Mouse (Mus musculus): ENCODE measurements around the gene Bfsp2. TPM values are rescaled to one million over a fixed set of nuclear protein-coding genes. Genes with fewer than 3 reads are reported as not detected.

Bfsp2 gene
- total RNA-seq, 4 experiments from 2014 or later, result 3.0 to 3.6 (median 3.3) TPM

DNA sequence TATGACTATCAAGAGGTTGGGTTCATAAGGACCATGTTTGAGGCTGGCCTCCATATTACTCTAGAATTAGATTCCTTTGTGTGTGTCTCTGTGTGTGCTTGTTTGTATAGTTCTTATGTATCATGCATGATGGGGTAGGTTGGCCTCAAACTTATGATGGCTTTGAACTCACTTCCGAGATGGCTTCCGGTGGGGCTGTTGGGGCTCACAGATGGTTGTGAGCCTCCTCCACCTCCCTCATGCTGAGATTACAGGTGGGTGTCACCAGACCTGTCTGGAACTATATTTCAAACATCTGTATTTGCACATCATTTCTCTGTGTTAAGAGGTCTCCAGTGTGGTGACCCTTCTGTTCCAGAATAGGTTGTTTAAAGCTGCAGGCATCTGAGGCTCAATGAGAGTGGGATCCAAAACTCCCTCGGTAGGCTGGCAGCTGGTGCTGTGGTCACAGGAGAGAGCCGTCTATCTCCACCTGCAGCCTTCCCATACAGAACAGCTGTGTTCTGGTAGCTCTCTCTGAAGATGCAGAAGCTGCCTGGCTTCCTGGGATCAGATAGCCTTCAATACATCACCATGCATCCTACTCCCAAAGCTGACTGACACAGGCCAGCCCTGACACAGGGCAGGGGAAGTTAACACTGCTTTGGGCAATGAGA, 96.0 kb downstream of the Bfsp2 start:
- DNase-seq (ENCODE audit: low spot score in 2 of 2), result no peak

DNA sequence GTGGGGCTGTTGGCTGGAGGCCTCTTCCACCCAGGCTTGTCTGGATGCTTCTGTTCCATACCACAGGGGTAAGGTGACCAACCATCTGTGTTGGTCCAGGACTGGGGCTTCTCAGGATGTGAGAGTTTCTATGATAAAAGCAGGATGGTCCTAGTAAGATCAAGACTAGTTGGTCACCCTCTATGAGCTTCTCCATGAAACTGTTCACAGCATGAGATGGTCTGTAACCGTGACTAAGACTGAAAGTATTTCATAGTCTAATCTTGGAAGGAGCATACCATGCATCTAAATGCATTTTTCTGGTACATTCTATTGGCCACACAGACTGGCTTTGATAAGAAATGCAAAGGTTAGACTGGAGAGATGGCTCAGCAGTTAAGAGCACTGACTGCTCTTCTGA, 96.6 kb downstream of the Bfsp2 start:
- no peak for DNase-seq (ENCODE audit: low spot score in 2 of 2)

DNA sequence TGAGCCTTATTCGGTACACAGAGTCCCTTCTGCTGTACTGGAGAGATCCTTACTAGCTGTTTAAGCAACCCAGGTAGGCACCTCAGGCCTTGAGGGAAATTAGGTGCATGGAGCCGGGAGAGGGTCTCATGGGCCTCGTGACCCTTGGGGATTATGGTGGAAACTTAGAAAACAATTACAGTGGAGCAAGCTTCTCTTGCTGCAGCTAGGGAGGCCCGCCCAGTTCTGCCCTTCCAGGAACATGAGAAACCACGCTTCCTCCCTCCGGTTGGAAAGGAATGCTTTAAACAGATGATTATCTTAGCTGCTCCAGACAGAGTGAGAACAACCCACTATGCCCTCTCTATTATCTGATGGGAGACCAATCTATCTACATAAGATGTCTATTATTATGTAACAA, 97.2 kb downstream of the Bfsp2 start:
- DNase-seq (ENCODE audit: low spot score in 2 of 2), result no peak

- no peak for DNase-seq (ENCODE audit: low spot score in 2 of 2)
These were observed 99.7 kb downstream of the Bfsp2 start for GRCm38 (mm10) chr9:103380566-103380965.

- DNase-seq (ENCODE audit: low spot score in 2 of 2), result no peak
These were observed 101.0 kb downstream of the Bfsp2 start for GRCm38 (mm10) chr9:103379199-103379598.

- no peak for DNase-seq (ENCODE audit: low spot score in 2 of 2)
These were observed 101.5 kb downstream of the Bfsp2 start for GRCm38 (mm10) chr9:103378686-103379085.

DNA sequence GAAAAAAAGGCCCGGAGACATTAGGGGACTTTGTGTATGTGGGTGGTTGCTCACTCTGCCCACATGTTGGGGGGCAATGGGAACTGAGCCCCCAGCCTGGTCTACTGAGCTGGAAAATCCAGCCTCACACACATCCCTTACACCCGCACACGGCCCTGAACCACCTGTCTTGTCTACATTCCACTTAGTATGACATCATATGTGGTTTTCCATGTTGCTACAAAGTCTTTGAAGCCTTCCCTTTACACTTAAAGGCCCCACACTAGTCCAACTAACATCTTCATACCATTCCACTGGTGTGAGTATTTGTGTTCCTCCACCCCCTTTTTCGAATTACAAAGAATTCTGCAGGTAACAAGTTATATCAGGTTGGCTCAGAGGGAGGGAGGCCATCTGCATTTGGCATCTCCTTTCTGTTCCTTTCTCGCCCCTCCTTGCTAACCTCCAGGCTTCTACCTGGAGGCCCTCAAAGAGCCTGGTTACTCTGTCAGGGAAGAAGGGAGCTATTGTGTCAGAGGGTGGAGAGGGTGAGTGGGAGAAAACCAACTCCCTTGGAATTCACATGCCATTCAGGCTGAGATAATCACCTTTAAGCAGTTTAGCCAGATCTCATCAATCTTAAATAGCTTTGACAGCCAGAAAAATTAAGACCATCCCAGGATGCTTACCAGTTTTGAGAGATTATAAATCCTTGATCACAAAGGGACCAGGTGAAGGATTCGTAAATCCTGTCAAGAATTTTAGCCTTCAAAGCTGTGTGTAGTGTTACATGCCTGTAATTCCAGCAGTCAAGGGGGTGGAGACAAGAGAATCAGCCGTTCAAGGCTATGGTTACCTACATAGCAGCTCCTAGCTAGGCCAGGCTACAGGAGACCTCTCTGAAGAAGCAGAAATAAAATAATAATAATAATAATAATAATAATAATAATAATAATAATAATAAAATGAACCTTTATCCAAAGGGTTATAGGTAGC, 103.6 kb downstream of the Bfsp2 start:
- no peak for DNase-seq (ENCODE audit: low spot score in 2 of 2)

Other genes starting within 250 kb of the Bfsp2 start
- 100 to 1,000 TPM; 378 to 495 (median 418) TPM for gene Trf, start 250.0 kb downstream of the Bfsp2 start, total RNA-seq (2022)
- gene 1300017J02Rik, start 175.3 kb downstream of the Bfsp2 start, total RNA-seq (2022), result 1 to 10 TPM in 2 of 4 experiments, not detected in 2; 1.0 to 1.2 TPM
- 10 to 100 TPM; 17.9 to 20.9 (median 19.4) TPM for gene Topbp1, start 175.2 kb downstream of the Bfsp2 start, total RNA-seq (2022)
- gene Cdv3, start 114.6 kb downstream of the Bfsp2 start, total RNA-seq (2022), result 10 to 100 TPM; 73.2 to 87.3 (median 76.9) TPM